Mouse (Mus musculus) kidney, postnatal 14 days (tissue): ENCODE data around the gene Gm37240.
A peak's percentile ranks its signal among the peaks of the same experiment; 100 is the strongest.
"Not testable (repeated sequence)": the region's sequence is repeated elsewhere in the genome, so short reads cannot be mapped to it uniquely, and the experiment has no call there.

ENCODE experiments used
- DNase-seq: peaks from one replicate; pipeline ENCODE4 v3.0.0; 2022; ENCODE audit warnings: mixed read lengths

Gene Gm37240

DNA sequence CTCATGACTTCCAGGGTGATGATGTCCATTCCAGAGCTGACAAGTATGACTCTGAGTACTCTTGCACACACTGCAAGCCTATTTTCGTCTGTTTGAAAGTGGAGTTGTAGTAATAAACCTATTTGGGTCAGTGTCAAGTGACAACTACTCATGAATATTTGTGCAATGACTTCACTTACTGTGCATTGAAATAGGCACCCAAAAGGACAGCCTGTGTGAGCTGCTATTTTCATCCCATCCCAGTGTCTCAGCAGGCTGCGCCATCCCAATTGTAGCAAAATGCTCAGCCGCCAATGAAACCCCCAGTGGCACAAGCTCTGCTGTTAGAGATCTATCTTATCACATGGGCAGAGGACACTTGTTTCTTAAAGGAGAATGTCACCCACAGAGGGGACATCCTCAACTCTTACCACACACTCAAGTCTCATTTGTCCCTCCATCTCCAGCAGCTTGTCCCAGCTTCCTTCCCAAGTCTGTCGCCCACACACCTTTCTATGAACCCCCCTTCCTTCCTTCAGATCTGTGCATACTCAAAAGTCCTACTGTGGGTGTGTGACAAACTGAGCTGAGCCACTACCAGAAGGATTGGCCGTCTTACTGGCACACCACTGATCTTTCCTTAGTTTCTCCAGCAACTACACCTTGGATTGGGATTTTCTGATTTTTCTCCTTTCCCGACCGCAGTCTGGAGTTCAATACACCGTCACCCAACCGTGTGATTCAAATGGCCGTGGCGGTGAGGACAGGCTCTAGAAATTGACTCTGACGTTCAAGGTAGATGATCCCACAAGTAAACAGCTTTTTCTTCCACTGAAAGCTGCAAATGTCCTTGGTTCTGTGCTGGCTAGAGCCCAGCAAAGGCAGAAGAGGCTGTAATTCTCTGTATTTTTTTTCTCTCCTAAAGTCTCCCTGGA lies 1234.4 kb downstream of the Gm37240 start:
- DNase-seq: no peak

DNA sequence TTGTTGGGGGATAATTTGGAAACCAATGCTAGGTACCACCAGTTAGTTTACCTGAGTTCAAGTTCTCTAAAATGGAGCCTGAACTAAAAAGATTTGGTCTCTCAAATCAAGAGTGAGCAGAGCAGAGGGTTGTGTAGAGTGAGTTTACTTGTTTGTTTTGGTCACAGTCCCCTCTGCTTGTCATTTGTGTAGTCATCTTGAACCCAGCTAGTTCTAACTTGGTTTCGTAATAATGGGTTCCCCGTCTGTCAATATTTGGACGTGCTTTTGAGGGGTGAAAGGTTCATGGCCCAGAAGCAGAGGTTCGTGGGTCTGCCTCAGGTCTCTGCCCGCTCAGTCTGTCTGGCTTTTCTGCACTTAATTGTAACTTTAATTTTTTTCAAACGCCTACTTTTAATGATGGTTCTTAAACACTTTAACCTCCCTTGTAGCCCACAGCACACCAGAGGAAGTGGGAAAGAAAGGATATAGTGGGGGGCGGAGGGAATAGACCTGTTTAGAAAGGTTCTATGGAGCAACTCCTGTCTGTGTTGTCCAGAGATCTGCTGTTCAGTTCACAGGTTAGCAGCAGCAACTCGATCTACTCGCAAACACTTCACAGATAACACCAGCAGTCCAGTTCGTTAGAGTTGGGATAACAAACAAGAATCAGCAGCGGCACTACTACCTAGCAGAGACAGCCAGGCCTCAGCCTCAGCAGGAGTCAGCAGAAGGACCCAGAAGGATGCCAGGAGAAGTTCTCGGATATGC lies 1237.6 kb downstream of the Gm37240 start:
- no peak for DNase-seq

DNA sequence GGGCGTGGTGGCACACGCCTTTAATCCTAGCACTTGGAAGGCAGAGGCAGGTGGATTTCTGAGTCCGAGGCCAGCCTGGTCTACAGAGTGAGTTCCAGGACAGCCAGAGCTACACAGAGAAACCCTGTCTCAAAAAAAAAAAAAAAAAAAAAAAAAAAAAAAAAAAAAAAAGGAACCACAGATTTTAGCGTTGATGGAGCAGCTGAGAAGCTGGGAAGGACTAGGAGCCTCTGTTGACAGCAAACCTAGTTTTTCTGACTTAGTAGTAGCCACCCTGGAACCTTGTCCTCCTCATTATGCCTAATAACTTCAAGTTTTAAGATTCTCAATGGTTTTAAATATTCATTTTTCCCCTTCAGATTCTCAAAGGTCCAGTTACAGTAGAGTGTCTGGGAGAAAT lies 1239.2 kb downstream of the Gm37240 start:
- DNase-seq: not testable (repeated sequence)

DNA sequence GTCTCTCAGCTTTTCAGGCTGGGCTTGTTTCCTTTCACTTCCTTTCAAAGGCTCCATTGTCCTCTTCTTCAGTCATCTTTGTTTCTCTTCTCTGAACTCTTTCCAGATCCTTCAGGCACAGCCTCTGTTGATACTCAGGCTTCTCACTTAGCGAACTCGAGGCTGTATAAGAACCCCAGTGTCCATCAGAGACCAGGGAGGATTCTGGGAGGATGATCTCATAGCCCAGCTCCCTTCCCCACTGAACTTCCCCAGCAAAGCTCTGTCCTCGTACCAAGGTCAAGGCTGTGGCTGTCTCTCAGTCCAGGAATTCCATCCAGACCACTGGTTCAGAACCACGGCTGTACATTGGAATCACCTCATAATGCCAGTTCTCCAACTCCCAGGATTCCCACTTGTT lies 1239.7 kb downstream of the Gm37240 start:
- DNase-seq: no peak

DNA sequence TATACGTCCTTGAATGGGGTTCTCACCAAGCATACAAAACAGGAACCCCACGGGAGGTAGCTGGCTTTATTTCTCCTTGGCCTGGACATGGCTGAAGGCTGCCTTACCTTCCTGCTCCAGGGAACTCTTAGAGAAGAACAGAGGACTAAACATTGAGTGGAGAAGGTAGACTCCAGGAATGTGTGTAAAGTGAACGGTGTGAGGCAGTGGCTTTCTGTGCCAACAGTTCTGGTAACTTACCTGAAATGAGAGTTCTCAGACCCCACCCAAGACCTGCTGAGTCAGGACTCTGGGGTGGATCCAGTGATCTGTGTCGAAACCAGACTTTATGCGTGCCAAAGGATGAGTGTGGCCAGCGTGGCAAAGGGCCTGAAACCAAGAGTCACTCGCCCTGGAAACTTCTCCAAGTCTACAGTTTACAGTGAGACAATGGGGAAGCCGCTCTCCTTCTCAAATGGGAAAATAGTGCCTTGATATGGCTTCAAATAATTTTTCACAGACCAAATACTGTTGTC lies 1240.9 kb downstream of the Gm37240 start:
- DNase-seq: no peak

DNA sequence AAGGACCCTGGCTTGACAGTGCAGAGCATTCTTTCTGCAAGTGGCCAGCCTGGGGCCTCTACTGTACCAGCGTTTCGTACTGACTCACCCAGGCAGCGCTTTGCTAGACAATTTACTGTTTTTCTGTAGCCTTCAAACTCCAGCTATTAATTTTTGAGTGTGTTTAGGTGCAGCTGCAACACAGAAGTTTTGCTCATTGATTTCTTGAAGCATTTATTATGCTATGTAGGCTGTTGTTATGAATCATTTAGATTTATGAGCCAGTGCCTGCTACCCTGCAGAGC lies 1241.4 kb downstream of the Gm37240 start:
- DNase-seq: no peak

DNA sequence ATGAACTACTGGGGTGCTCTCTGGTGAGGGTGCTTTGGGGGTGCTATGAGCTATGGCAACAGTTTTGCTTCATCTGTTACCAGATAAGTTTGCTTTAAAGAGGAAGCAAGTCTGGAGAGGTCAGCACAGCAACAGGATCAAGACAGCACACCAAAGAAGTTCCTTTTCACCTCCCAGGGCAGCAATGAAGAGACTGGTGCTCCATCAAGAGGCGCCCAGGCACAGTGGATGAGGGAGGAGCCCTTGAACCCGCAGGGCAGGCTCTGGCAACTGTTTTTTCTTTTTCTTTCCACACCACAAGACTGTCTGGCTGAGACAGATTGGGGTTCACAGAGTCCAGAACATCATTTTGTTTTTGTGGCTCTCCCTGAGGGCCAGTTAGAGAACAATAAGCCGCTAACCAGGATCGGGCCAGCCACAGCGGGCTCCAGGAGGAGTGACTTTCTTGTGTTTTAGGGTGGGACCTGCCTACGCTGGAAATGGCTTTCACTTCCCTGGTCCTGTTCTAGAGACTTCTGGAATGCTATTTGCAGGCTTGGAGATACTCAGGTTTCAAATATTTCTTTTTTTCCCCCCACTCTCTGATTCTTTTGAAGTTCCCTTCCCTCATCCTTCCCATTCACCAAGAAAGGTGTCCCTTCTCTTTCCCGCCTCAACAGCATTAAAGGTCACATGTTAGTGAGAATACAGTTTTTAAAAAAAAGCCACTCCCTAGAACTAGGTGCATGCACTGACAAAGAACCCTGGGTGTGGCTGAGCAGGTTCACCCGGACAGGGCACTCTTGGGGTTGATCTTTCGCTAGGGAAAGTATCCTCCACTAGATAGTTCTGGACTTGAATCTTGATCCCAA lies 1241.9 kb downstream of the Gm37240 start:
- no peak for DNase-seq

DNA sequence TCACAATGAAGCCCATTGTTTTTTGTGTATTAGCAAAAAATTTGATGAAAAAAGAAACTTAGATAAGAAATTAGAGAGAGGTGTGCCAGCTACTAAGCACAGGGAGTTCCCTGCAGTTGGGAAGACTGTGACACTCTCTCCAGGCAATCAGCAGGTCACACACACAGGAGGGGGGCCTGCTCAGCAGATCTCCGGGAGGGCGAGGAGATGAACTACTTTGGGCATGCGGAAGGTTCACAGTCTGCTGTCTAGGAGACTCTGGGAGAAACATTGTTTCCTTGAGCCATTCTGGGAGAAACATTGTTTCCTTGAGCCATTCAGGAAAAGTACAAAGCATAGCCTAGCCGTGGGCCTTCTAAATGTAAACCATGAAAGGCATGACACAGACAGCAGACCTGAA lies 1244.4 kb downstream of the Gm37240 start:
- DNase-seq: no peak

DNA sequence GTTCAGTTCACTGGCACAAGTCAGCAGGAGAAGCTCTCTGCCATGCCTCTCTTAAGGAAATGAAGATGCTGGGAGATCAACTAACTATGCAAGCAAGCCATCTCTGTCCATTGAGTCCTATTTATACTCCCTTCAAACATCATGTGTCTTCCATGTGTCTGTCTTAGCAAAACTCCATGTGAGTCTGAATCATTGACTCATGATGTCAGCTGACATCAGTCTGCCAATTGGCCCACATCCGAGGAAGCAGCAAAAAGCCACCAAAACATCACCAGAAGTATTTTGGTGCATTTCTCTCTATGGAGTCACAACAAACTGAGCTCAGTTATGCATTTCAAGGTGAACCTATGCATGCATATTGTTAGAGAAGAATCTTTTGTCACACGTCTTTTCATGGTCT lies 1245.9 kb downstream of the Gm37240 start:
- no peak for DNase-seq

DNA sequence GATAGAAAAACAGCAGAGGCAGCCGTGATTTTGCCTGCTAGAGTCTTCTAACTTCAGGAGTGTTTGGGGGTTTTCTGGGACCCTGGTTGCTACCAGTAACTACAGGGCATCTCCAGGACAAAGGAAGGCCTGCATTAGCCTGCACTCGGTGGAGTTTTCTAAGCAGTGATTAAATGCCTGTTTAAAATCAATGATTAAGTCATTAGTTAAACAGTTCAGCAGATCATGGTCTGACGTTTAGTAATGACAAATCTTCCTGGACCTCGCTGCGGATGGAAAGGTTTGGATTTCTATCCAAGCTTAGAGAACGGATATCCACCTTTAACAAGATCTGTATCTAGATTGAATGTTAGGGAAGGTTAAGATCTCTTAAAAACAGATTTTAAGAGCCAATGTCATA lies 1246.8 kb downstream of the Gm37240 start:
- DNase-seq: no peak

DNA sequence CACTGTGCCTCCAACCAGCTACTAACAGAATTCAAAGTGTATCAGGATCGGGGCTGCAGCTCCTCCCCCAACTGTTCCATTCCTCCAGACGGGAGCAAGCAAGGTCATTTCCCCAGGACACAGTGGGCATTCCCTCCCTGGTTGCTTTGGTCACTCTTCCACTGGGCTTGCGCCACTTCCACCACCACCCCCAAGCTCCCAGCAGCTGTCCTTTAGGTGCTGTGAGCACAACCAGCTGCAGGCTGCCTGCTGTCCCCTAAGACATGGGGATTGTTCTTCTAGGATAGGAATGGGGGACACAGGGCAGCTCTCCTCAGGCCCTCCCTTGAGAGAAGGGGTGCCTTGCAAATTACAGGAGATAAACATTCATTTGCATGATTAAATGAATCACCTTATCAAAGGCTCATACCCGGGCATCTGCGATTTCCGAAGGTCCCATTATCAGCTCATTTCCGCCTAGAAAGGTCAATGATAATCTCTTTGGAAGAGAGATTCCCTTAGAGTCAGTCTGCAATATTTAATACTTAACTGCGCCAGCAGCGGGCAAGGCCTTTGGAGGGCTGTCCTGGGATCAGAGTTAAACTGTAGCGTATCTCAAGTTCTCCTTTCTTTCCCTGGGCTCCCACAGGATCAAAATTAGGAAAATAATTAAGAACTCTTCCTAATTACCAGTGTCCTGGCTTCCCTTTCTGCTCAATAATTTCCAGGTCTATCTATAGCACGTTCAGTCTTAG lies 1247.4 kb downstream of the Gm37240 start:
- DNase-seq: peak; percentile 36

DNA sequence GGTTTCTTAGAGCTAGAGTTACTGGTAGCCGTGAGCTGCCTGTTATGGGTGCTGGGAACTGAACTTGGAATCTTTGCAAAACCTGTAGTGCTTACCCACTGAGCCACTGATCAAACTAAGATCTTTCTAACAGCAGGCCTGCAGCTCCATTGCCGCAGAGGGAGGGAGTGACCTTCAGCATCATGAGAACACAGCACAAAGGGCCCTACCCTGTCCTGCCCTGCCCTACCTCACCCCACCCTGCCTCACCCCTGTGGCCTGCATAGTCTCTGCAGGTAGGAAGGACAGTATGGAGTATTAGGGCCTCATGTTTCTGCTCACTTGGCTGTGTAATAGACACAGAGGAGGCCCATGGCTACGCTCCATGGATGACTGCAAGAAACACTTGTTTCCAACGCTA lies 1248.5 kb downstream of the Gm37240 start:
- no peak for DNase-seq

DNA sequence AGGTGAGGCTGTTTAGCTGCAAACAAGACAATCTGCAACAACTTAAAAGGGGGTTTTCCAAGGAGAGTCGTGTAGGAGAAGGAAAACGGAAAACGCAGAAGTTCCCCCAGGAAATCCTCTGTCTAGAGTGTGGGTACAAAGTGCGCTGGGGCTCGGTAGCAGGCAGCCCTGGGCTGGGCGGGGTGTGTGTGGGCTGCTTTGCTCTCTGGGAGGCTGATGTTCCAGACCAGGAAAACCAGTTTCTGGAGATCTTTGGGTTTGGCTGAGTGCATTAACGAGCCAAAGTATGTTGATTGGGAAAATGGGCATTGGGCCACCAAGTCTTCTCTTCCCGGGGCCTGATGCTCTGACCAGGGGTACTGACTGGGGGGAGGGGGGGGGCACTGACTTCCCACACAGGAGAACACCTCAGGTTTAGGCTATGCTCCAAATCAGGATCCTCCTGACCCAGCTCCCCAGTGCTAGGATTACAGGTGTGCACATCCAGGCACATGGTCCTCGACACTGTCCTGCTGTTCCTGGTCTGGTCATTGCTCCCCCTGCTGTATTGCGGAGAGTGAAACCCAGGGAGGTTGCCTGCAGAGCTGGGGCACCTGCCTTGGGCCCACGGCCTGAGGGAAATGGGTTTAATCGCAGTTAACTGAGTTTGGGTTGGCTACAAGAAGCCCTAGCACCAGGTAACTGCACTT lies 1249.3 kb downstream of the Gm37240 start:
- DNase-seq: peak; percentile 27

DNA sequence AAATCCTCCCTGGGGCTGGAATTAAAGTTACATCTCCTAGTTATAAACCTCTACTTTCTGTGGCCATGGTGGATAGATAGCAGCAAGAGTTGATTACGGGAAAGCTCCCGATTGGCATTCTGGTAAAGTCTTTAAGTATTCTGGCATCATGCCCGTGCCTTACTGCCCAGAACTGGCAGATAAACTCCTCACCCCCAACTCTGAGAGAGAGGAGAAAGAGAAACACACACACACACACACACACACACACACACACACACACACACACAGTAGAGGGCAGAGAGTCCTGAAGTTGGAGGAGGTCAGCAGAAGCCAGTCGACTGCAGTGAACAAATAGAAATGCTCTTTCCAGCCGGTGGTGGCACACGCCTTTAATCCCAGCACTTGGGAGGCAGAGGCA lies 1250.2 kb downstream of the Gm37240 start:
- DNase-seq: no peak

DNA sequence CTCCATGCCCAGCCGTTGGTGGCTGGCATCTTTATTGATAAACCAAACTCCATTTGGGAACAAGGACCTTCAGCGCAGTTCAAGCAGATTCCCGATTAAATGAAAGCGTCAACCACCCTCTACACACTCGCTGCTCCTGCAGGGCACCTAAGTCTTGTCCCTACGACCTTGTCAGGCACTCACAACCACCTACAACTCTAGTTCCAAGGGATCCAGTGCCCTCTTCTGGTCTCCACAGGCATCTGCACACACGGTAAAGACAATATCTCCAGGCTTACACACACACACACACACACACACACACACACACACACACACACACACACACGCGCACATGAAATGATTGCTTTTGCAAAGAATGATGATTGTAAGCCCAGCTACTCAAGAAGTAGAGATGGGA lies 1255.7 kb downstream of the Gm37240 start:
- DNase-seq: no peak

DNA sequence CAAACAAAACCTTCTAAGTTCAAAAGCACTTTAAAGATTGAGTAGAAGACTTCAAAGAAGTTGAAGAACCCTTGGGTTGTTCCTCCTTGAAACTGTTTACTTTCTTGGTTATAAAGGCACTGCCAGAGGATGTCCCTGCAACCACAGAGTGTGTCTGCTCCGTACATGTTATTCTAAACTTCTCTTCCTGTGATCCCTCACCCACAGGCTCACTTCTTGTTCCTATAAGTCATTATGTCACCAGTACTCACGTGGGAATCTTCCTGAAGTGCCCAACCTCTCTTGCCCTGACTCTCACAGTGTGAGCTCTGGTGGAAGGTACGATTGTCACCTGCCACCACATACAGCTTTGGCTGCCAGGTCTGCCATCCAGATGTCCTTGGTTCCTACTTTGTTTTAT lies 1265.3 kb downstream of the Gm37240 start:
- DNase-seq: no peak

DNA sequence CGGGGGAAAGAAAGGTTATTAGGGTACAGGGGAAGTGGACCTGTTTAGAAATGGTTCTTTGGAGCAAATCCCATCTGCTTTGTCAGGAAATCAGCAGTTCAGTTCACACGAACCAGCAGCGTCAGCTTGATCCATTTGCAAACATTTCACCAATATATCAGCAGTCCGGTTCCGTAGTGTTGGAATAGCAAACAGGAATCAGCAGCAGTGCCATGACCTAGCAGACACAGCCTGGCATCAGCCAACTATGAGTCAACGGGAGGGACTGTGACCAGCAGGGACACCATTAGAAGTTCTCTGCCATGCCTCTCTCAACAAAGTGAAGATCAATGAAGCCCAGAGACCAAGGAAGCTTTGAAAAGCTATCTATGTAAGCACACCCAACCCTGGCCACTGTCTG lies 1267.6 kb downstream of the Gm37240 start:
- no peak for DNase-seq

DNA sequence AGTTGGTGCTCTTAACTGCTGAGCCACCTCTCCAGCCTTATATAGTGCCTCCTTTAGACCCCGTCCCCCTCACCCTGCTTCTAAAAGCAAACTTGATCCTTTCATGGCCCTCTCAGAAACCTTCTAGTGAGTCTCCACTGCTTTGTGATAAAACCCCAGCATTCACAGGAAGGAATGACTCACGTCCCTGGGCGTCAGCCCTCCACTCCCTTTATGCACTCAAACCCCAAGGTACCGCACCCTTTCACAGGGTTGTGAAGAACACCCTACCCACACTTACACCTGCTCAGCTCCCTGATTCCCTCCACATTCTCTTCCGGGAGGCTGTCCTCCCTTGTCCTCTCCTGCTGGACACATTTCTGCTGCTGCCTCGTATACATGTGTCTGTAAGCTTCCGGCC lies 1268.3 kb downstream of the Gm37240 start:
- DNase-seq: no peak

DNA sequence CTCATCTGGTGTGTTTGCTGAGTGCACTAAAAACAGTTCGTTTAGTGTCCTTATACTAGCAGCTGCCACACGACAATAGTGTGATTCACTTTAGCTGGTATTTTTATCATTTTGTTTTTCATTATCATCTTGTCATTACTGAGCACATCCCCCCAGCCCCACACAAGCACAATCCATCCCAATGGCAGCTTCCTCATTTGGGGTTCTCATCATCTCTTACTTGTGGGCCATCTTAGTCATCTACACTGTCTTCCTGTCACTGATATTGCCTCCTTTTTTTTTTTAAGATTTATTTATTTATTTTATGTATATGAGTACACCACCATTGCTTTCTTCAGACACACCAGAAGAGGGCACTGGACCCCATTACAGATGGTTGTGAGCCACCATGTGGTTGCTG lies 1268.7 kb downstream of the Gm37240 start:
- no peak for DNase-seq

DNA sequence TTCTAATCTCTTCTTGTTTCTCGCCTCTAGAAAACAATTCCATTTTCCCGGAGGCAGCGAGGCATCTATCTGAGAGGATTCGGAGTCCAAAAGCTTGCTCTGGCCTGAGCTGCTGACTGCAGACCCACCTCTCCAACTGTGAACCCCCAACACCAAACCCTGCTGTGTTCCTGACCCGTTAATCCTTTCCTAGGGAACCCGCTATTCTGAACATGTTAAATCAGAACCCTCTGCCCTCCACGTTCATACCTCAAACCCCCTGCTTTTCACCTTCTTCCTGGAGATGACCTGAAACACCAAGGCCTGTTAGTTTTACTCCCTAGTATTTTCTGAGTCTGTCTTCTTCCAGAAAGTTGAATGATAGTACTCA lies 1271.5 kb downstream of the Gm37240 start:
- no peak for DNase-seq

DNA sequence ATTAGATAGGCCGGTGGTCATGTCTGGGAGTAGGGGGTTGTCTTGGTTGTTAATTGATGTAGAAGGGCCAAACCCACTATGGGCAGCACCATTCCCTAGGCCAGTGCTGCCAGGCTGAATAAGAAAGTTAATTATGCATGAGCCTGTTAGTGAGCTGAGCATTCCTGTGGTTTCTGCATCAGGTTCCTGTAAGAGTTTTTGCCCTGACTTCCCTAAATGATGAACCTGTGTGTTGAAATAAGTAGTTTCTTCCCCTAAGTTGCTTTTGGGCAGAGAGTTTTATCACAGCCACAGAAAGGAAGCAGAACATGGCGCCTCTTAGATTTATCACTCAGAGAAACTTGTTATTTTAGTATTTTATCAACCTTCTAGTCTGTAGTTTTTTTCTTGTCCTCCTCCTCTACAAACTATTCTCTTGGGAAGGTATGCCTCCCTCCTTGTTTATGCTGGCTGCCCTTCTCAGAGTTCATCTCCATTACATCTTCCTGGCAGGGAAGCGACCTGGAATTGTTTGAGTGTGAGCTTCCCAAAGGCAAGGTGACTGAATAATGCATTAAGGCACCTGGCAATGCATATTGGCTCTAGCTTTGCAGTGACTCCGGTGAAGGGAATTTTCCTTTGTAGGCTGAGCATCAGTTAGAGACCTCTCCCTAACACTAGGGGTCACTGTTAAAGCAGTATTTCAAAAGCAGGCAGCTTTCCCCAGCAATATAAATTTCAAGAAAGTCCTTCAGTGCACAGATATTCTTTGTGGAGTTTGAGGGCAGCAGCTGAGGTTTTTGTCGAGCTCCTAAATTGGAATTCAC lies 1272.1 kb downstream of the Gm37240 start:
- DNase-seq: peak; percentile 64
